Mouse (Mus musculus) skeletal muscle tissue, adult 2 months (tissue): ENCODE results near the gene Dock8.

ENCODE experiments used
- DNase-seq: peaks from one replicate; pipeline ENCODE4 v3.0.0-alpha.2; 2012; ENCODE audit warnings: low read depth, low spot score

Dock8 gene

GRCm38 (mm10) chr19:25251610-25252140 lies 252.3 kb downstream of the Dock8 start:
- no peak for DNase-seq
